Mouse (Mus musculus) kidney, adult 2 months (tissue): ENCODE results near the gene 1700015F17Rik. TPM values are rescaled to one million over a fixed set of nuclear protein-coding genes. Genes with fewer than 3 reads are reported as not detected.

Source experiments
- DNase-seq: peaks from one replicate; pipeline ENCODE4 v3.0.0; 2021
- H3K27ac ChIP-seq: fragments of 200-500 bp; 2 replicates; pipeline ENCODE4 v1.5.1; 2012; ENCODE audit warnings: low read depth, low read length, control low read depth, inconsistent platforms; ENCODE audit not compliant: insufficient read depth
- H3K27me3 ChIP-seq: fragments of 200-500 bp; replicated peaks from 2 replicates; pipeline ENCODE4 v1.6.1; 2012; ENCODE audit warnings: mild to moderate bottlenecking, moderate library complexity, low read length, inconsistent platforms; ENCODE audit not compliant: control insufficient read depth, insufficient read depth
- H3K36me3 ChIP-seq: fragments of 200-500 bp; 2 replicates; pipeline ENCODE4 v1.6.1; 2012; ENCODE audit warnings: mild to moderate bottlenecking, moderate library complexity, low read length, inconsistent platforms; ENCODE audit not compliant: control insufficient read depth, insufficient read depth
- H3K4me1 ChIP-seq: fragments of 200-500 bp; 2 replicates; pipeline ENCODE4 v1.6.1; 2011; ENCODE audit warnings: low read length; ENCODE audit not compliant: control insufficient read depth, insufficient read depth
- H3K4me3 ChIP-seq: fragments of 200-500 bp; 2 replicates; pipeline ENCODE4 v1.5.1; 2011; ENCODE audit warnings: mild to moderate bottlenecking, low read depth, low read length, control low read depth; ENCODE audit not compliant: insufficient read depth
- CTCF ChIP-seq: fragments of 200-500 bp; conservative IDR thresholded peaks from 2 replicates; pipeline ENCODE4 v1.5.1; 2011; ENCODE audit warnings: low read depth, mild to moderate bottlenecking, control low read depth, low read length, moderate library complexity, mixed read lengths; ENCODE audit not compliant: insufficient read depth, insufficient read length
- POLR2A ChIP-seq: fragments of 200-500 bp; IDR thresholded peaks from one replicate; pipeline ENCODE4 v1.6.1; 2011; ENCODE audit warnings: low read depth, low read length, control low read depth
- WGBS: fragments of 180-500 bp; shearing (Covaris S2); methylation state at CpG from one replicate; pipeline ENCODE4 v1.1.7; 2018; 5-methylcytosine and 5-hydroxymethylcytosine counted together
- polyA plus RNA-seq: library from polyadenylated mRNA; depleted of rRNA; stranded (reverse); fragments of >200 nt; gene quantifications from 2 replicates; pipeline ENCODE4 v1.2.3, GENCODE M21; 2012; rRNA removed

Gene 1700015F17Rik
- not detected in 2 replicates for polyA plus RNA-seq

GRCm38 (mm10) chr5:5479043-5479442 is at the start of gene 1700015F17Rik:
TSS of gene 1700015F17Rik (minus strand) at chr5:5479143.
- no peaks in the 10 kb centered on the region for H3K36me3 ChIP-seq
- H3K27ac ChIP-seq: no peak within 1 kb of the TSS
- H3K27me3 ChIP-seq: no peaks in the 10 kb centered on the region
- TF ChIP-seq CTCF: no peak
- no peak for TF ChIP-seq POLR2A
- H3K4me1 ChIP-seq: no peaks in the 10 kb centered on the region
- no peak within 1 kb of the TSS for H3K4me3 ChIP-seq
- WGBS: 92% methylated on average over 6 of the region's 6 CpGs
- DNase-seq: no peak

GRCm38 (mm10) chr5:5515411-5515810 is 36.5 kb upstream of the 1700015F17Rik start:
- Histone ChIP-seq H3K27me3 (no peaks in the 10 kb centered on the region), H3K4me1 (no peaks in the 10 kb centered on the region), H3K36me3 (no peaks in the 10 kb centered on the region), H3K4me3 (no peak overlapping the region), H3K27ac (no peak overlapping the region)
- WGBS: 82% methylated on average over 5 of the region's 5 CpGs
- TF ChIP-seq CTCF (no peak), POLR2A (no peak)
- no peak for DNase-seq

GRCm38 (mm10) chr5:5514196-5515076 is 35.5 kb upstream of the 1700015F17Rik start, which contains the start of gene Cldn12:
TSS of gene Cldn12 (minus strand) at chr5:5514958.
- H3K4me3 ChIP-seq: peak within 1 kb of the TSS; percentile 75
- no peaks in the 10 kb centered on the region for H3K36me3 ChIP-seq
- TF ChIP-seq CTCF (no peak), POLR2A (peak; percentile 57)
- H3K27ac ChIP-seq: peak within 1 kb of the TSS; percentile 81
- no peaks in the 10 kb centered on the region for H3K27me3 ChIP-seq
- no peaks in the 10 kb centered on the region for H3K4me1 ChIP-seq
- peak; percentile 98 for DNase-seq
- WGBS: under 1% methylated on average over 79 of the region's 79 CpGs

- Histone ChIP-seq H3K4me3 (no peak overlapping the region), H3K27ac (no peak overlapping the region), H3K36me3 (peaks cover 4% of the 10 kb centered on the region; the same call in 1 of the 2 replicates), H3K27me3 (no peaks in the 10 kb centered on the region), H3K4me1 (no peaks in the 10 kb centered on the region)
- 77% methylated on average over 3 of the region's 3 CpGs for WGBS
- no peak for DNase-seq
- no peak for TF ChIP-seq POLR2A
Measured at GRCm38 (mm10) chr5:5511401-5511800, 32.5 kb upstream of the 1700015F17Rik start.

- H3K4me1 ChIP-seq: no peaks in the 10 kb centered on the region
- WGBS: 74% methylated on average over 5 of the region's 5 CpGs
- H3K4me3 ChIP-seq: no peak overlapping the region
- H3K27me3 ChIP-seq: no peaks in the 10 kb centered on the region
- H3K27ac ChIP-seq: no peak overlapping the region
- TF ChIP-seq CTCF (no peak), POLR2A (no peak)
- DNase-seq: peak; percentile 17
- H3K36me3 ChIP-seq: peaks cover 4% of the 10 kb centered on the region; the same call in 1 of the 2 replicates
Measured at GRCm38 (mm10) chr5:5510989-5511388, 32.0 kb upstream of the 1700015F17Rik start.

- Histone ChIP-seq H3K36me3 (peaks cover 4% of the 10 kb centered on the region; the same call in 1 of the 2 replicates), H3K4me3 (no peak overlapping the region), H3K27me3 (no peaks in the 10 kb centered on the region), H3K27ac (no peak overlapping the region), H3K4me1 (no peaks in the 10 kb centered on the region)
- DNase-seq: peak; percentile 28
- WGBS: 41% methylated on average over 10 of the region's 10 CpGs
- no peak for TF ChIP-seq CTCF
- TF ChIP-seq POLR2A: no peak
Measured at GRCm38 (mm10) chr5:5510304-5510887, 31.5 kb upstream of the 1700015F17Rik start.

- no peak for DNase-seq
- TF ChIP-seq POLR2A (no peak), CTCF (no peak)
- no peak overlapping the region for H3K27ac ChIP-seq
- no peaks in the 10 kb centered on the region for H3K4me1 ChIP-seq
- no peak overlapping the region for H3K4me3 ChIP-seq
- H3K27me3 ChIP-seq: no peaks in the 10 kb centered on the region
- H3K36me3 ChIP-seq: peaks cover 4% of the 10 kb centered on the region; the same call in 1 of the 2 replicates
- 87% methylated on average over 10 of the region's 10 CpGs for WGBS
Measured at GRCm38 (mm10) chr5:5508231-5508630, 29.3 kb upstream of the 1700015F17Rik start.
